Mouse (Mus musculus) gastrocnemius, postnatal 25 days (tissue): ENCODE data around the gene Ctns. TPM values are rescaled to one million over a fixed set of nuclear protein-coding genes. Genes with fewer than 3 reads are reported as not detected.

ENCODE experiments used
- DNase-seq: peaks from one replicate; pipeline ENCODE4 v3.0.0; 2022
- total RNA-seq, 2 experiments: library from RNA; stranded (reverse); gene quantifications; 1 replicate in 1 of 2; 2 replicates in 1 of 2; pipeline ENCODE4 v1.2.3; 2021

Ctns gene
- total RNA-seq, 2 experiments from 2014 or later = 5.6 to 7.4 TPM

DNA sequence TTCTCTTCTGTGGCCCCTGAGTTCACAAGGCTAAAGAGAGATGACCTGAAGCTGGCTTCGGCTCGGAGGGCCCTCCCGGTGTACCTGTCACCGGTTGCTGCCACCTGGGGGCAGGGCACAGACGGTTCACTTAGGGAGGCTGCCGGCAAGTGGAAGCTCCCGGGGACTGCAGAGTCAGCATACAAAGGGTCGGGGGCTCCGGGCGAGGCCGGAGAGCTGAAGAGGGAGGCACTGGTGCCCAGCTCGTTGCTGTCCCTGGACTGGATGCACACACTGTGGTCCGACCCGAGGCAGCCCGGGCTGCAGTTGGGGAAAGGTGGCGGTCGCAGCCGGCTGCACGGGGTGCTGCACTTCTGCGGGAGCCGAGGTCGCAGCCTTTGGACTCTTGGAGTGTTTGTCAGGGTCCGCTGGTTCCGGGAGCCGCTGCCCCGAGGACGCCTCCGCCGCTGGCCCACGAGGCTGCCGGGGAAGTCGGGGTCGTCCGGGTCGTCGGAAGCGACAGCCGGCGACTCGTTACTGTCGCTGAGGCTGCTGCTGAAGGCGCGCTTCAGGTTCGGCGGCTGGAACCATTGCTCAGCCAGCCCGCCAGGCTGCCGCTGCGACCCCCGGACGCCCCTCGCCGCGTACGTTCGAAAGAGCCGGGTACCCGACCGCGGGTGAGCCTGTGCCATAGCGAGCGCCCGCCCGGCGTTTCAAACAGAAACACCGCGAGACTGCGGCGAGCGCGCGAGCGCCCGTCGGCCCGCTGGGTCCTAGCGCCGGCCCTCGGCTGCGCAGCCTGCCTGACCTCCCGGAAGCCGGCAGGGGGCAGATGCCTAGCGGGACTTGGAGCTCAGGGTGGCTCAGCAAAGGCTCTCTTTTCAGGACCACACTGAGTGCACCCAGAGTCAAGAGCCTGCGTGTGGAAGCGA is 61.0 kb downstream of the Ctns start, which contains the start of gene Haspin:
Gene Haspin (minus strand): TSS at position 704 of the 911 bp plus-strand sequence.
- DNase-seq = peak; percentile 87

DNA sequence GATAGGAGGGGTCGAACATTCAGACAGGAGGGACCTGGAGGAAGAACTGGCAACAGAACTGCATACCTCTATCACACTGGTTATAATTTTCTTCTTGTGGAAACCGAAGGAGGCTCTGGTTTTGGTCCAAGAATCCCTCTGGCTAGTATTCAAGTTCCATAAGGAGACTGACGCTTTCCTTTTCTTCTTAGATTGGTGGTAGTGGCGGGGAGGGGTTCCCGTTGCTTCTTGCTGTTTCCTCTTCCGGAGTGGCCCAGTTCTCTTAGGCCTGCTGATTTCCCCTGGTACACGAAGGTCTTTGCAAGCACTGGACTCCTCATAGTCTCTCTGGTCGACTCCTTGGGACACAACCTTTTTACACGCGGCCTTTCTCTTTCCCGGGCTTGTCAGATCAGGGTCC is 61.7 kb downstream of the Ctns start:
- no peak for DNase-seq

DNA sequence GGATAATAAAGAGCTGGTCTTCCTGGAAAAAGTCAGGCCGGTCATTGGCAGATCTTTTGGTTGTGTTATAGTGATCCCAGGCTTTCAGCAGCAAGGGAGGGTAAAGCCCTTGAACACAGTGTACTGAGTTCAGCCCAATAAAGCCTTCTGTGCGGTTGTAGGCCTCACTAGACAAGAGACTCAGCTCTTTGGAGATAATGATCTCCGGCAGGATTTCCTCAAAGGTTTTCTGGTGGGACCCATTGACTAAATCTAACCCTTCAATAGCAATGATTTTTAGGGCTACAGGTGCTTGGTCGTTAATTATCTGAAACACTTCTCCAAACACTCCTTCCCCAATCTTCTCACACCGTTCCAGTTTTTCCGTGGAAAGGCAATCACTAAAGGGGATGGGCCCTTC is 62.3 kb downstream of the Ctns start:
- DNase-seq = no peak

DNA sequence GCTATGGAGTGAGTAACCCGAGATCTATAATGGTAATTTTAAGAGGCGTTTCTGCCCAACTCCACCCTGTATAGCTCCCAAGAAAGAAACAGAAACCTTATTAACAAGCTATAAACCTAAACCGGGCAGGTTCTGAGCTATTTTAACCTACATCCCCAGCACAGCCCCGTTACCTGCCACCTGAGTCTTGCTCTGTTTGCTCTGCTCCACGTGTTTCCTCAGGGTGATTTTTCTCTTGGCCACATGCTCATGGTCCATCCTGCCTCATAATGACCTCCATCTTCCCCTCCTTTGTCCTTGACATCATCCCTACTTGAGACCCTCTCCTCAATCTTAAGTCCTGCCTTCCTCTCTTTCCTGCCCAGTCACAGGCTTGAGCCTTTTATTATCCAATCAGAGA is 64.6 kb downstream of the Ctns start:
- no peak for DNase-seq

Other genes with a start within 250 kb of the Ctns start
- 10 to 100 TPM in 1 of 2 experiments, 1 to 10 TPM in 1; 7.2 to 12.9 TPM for gene Atp2a3, start 237.9 kb downstream of the Ctns start, total RNA-seq
- 1 to 10 TPM in 1 of 2 experiments, under 1 TPM in 1; 0.31 to 1.6 TPM for gene P2rx1, start 199.9 kb downstream of the Ctns start, total RNA-seq
- 1 to 10 TPM in 1 of 2 experiments, under 1 TPM in 1; 1.00 to 1.2 TPM for gene Camkk1, start 180.0 kb downstream of the Ctns start, total RNA-seq
- gene Ncbp3, start 151.3 kb downstream of the Ctns start, total RNA-seq = 1 to 10 TPM; 2.8 to 3.1 TPM
- gene Itgae, start 108.5 kb downstream of the Ctns start, total RNA-seq = under 1 TPM; 0.11 to 0.15 TPM
- gene Haspin, start 60.7 kb downstream of the Ctns start, total RNA-seq = under 1 TPM; 0.10 to 0.38 TPM
- 1 to 10 TPM; 8.7 to 9.7 TPM for gene P2rx5, start 38.6 kb downstream of the Ctns start, total RNA-seq
- 10 to 100 TPM; 77.8 to 87.8 TPM for gene Emc6, start 22.0 kb downstream of the Ctns start, total RNA-seq
- gene Tax1bp3, start 22.0 kb downstream of the Ctns start, total RNA-seq = 10 to 100 TPM; 10.1 to 15.2 TPM
- gene Shpk, start 418 bp upstream of the Ctns start, total RNA-seq = 1 to 10 TPM in 1 of 2 experiments, under 1 TPM in 1; 0.59 to 1.0 TPM
- gene Trpv1, start 35.2 kb upstream of the Ctns start, total RNA-seq = under 1 TPM in 1 of 2 experiments, not detected in 1; 0.21 TPM
- under 1 TPM in 1 of 2 experiments, not detected in 1; 0.05 TPM for gene Trpv3, start 68.3 kb upstream of the Ctns start, total RNA-seq
- 1 to 10 TPM; 1.8 to 4.8 TPM for gene Aspa, start 130.6 kb upstream of the Ctns start, total RNA-seq
- gene Gm49340, start 130.7 kb upstream of the Ctns start, total RNA-seq = not detected
- gene Spata22, start 130.7 kb upstream of the Ctns start, total RNA-seq = not detected
- gene Olfr20, start 151.7 kb upstream of the Ctns start, total RNA-seq = not detected
- not detected for gene Olfr376, start 172.2 kb upstream of the Ctns start, total RNA-seq
- gene Olfr1, start 200.6 kb upstream of the Ctns start, total RNA-seq = not detected
- gene Olfr378, start 229.4 kb upstream of the Ctns start, total RNA-seq = not detected